Mouse (Mus musculus): ENCODE measurements around the gene Add3. TPM values are rescaled to one million over a fixed set of nuclear protein-coding genes. Genes with fewer than 3 reads are reported as not detected.

Add3 gene
- polyA plus RNA-seq, 1 experiment from 2014 or later: 85.5 TPM

DNA sequence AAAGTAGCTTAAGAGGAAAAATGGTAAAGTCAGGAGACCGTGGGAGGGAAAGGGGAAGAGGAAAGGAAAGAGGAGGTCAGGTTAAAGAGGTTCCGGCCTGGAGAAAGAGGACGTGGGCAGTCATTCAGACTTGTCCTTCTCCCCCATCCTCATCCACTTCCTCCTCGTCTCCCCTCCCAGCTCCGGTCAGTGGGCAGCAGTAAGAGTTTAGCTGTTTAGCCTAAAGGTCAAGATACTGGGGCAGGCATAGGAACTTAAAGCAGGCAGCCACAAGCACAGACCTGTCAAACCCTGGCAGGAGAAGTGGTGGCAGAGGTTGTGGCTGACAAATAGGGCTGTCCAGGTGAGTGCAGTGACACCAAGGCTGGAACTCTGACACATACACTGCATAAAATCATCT is 30.4 kb downstream of the Add3 start:
- H3K4me1 ChIP-seq (ENCODE audit: control insufficient read depth, insufficient read depth, low read length): peaks cover 11% of the 10 kb centered on the region; the same call in 1 of the 2 replicates
- WGBS: 64% methylated on average over 5 of the region's 5 CpGs
- no peak overlapping the region for H3K4me2 ChIP-seq (replicated peaks; ENCODE audit: low read depth, low read length)
- no peak overlapping the region for H3K4me3 ChIP-seq (ENCODE audit: low read depth, low read length)
- H3K27me3 ChIP-seq (ENCODE audit: control insufficient read depth, insufficient read depth, low read length): no peaks in the 10 kb centered on the region
- no peaks in the 10 kb centered on the region for H3K36me3 ChIP-seq (ENCODE audit: control insufficient read depth, insufficient read depth, low read length)
- ATAC-seq (ENCODE audit: insufficient number of reproducible peaks, insufficient read depth, low FRiP score, low read depth): no peak
- H3K27ac ChIP-seq (ENCODE audit: low read length): no peak overlapping the region
- no peak overlapping the region for H3K9ac ChIP-seq (replicated peaks; ENCODE audit: low read depth, low read length)
- no peaks in the 10 kb centered on the region for H3K9me3 ChIP-seq (ENCODE audit: control insufficient read depth, low read depth, low read length)

DNA sequence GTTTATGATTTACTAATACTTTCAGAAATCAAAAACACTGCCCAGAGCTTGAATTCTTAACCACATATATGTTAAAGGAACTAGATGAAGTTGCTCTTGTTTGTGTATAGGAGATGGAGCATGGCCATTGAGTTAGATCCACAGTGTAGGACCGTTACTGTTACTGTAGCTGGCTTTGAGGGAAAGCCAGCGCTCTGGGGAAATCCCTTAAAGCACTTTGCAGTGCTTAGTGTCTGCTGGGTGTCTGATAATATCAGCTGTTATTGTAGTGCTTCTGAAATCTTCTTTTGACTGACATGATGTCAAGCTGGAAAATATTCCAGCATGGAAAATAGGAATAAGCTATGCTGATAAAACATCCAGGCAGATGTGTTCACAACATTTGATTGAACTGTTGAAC is 33.8 kb downstream of the Add3 start:
- peaks cover 11% of the 10 kb centered on the region; the same call in 1 of the 2 replicates for H3K4me1 ChIP-seq (ENCODE audit: control insufficient read depth, insufficient read depth, low read length)
- H3K9me3 ChIP-seq (ENCODE audit: control insufficient read depth, low read depth, low read length): no peaks in the 10 kb centered on the region
- H3K27me3 ChIP-seq (ENCODE audit: control insufficient read depth, insufficient read depth, low read length): no peaks in the 10 kb centered on the region
- H3K36me3 ChIP-seq (ENCODE audit: control insufficient read depth, insufficient read depth, low read length): no peaks in the 10 kb centered on the region
- ATAC-seq (ENCODE audit: insufficient number of reproducible peaks, insufficient read depth, low FRiP score, low read depth): no peak
- H3K4me2 ChIP-seq (replicated peaks; ENCODE audit: low read depth, low read length): no peak overlapping the region
- 83% methylated on average over 2 of the region's 2 CpGs for WGBS
- H3K9ac ChIP-seq (replicated peaks; ENCODE audit: low read depth, low read length): no peak overlapping the region
- no peak overlapping the region for H3K27ac ChIP-seq (ENCODE audit: low read length)
- H3K4me3 ChIP-seq (ENCODE audit: low read depth, low read length): no peak overlapping the region

DNA sequence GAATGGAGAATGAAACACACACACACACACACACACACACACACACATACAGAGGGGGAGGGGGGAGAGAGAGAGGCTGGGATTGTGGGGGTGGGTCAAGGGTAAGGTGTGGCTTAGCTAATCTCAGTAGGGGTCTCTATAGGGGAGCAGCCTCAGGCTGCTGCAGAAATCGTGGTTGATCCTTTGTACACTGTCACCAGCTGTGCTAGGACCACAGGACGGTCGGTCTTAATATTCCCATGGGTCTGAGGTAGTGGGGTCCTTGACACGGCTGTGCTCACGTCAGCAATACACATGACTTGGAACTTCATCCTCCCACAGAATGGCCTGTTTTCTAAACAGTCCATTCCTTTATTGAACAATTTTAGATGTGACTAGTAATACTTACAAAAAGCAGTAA is 35.3 kb downstream of the Add3 start:
- ATAC-seq (ENCODE audit: insufficient number of reproducible peaks, insufficient read depth, low FRiP score, low read depth): no peak
- H3K4me3 ChIP-seq (ENCODE audit: low read depth, low read length): no peak overlapping the region
- H3K27ac ChIP-seq (ENCODE audit: low read length): no peak overlapping the region
- H3K4me1 ChIP-seq (ENCODE audit: control insufficient read depth, insufficient read depth, low read length): peaks cover 12% of the 10 kb centered on the region; the same call in 1 of the 2 replicates
- H3K36me3 ChIP-seq (ENCODE audit: control insufficient read depth, insufficient read depth, low read length): no peaks in the 10 kb centered on the region
- no peaks in the 10 kb centered on the region for H3K27me3 ChIP-seq (ENCODE audit: control insufficient read depth, insufficient read depth, low read length)
- WGBS: 76% methylated on average over 5 of the region's 5 CpGs
- H3K9me3 ChIP-seq (ENCODE audit: control insufficient read depth, low read depth, low read length): no peaks in the 10 kb centered on the region
- H3K9ac ChIP-seq (replicated peaks; ENCODE audit: low read depth, low read length): no peak overlapping the region
- H3K4me2 ChIP-seq (replicated peaks; ENCODE audit: low read depth, low read length): no peak overlapping the region

DNA sequence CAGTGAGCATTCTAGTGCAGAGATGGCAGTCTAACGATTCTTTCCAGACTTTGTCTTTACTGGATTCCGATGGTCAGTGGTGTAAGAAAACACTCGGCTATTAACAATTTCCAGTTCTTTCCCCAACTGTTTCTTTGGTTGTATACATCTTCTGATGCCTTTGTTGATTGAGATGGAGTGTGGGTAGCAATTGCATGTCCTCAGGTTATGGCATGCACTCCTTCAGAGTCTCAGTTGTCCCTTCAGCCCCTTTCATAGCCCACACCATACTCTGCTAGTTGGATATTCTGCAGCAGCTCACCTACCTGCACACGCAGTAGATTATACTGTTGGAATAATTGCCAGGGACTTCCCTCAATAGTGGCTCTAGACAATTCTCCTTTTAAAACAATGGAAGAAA is 36.3 kb downstream of the Add3 start:
- H3K27me3 ChIP-seq (ENCODE audit: control insufficient read depth, insufficient read depth, low read length): no peaks in the 10 kb centered on the region
- no peak overlapping the region for H3K4me3 ChIP-seq (ENCODE audit: low read depth, low read length)
- H3K4me1 ChIP-seq (ENCODE audit: control insufficient read depth, insufficient read depth, low read length): peaks cover 15% of the 10 kb centered on the region
- H3K27ac ChIP-seq (ENCODE audit: low read length): no peak overlapping the region
- WGBS: 85% methylated on average over 4 of the region's 4 CpGs
- no peak overlapping the region for H3K4me2 ChIP-seq (replicated peaks; ENCODE audit: low read depth, low read length)
- H3K9me3 ChIP-seq (ENCODE audit: control insufficient read depth, low read depth, low read length): no peaks in the 10 kb centered on the region
- ATAC-seq (ENCODE audit: insufficient number of reproducible peaks, insufficient read depth, low FRiP score, low read depth): no peak
- H3K36me3 ChIP-seq (ENCODE audit: control insufficient read depth, insufficient read depth, low read length): no peaks in the 10 kb centered on the region
- H3K9ac ChIP-seq (replicated peaks; ENCODE audit: low read depth, low read length): no peak overlapping the region

DNA sequence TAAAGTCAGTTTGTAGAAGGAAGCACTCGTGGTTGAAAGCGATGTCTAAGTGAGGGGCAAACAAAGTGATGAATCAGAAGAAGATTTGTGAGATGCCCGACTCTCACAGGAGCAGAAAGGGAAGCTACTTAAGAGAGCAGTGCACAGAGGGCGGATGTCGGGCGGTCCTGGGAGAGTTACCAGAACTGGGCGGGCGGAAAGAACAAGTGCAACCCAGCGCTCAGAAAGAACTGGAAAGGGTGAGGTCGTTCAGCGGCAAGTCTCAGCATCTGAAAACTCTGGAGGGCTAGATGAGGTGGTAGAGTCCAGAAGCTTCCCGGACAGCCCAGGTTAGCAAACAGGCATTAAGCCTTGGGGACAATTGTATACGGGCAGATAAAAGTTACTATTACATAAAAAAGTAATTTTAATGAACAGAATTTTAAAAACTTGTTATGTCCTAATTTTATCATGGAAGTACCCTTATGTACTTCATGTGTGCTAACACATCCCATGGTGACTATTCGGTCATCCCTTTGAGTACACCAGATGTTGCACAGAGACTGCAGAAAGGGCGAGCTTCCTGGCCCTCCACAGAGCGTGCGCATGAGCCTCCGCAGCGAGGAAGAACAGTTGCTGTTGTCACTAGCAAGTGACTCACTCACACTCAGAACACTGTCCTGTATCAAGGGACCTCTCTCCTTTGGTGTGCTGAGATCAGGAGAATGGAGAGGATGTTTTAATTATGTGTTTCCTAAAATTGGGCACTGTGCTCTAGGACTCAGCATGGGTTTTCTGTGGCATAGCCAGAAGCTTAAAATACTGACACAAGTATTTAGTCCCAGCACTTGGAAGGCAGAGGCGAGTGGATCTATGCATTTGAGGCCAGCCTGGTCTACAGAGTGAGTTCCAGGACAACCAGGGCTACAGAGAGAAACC is 38.6 kb downstream of the Add3 start:
- no peak overlapping the region for H3K4me3 ChIP-seq (ENCODE audit: low read depth, low read length)
- no peak overlapping the region for H3K4me2 ChIP-seq (replicated peaks; ENCODE audit: low read depth, low read length)
- 90% methylated on average over 20 of the region's 20 CpGs for WGBS
- peaks cover 23% of the 10 kb centered on the region for H3K4me1 ChIP-seq (ENCODE audit: control insufficient read depth, insufficient read depth, low read length)
- H3K27ac ChIP-seq (ENCODE audit: low read length): no peak overlapping the region
- no peak for ATAC-seq (ENCODE audit: insufficient number of reproducible peaks, insufficient read depth, low FRiP score, low read depth)
- H3K27me3 ChIP-seq (ENCODE audit: control insufficient read depth, insufficient read depth, low read length): no peaks in the 10 kb centered on the region
- no peaks in the 10 kb centered on the region for H3K36me3 ChIP-seq (ENCODE audit: control insufficient read depth, insufficient read depth, low read length)
- no peak overlapping the region for H3K9ac ChIP-seq (replicated peaks; ENCODE audit: low read depth, low read length)
- H3K9me3 ChIP-seq (ENCODE audit: control insufficient read depth, low read depth, low read length): no peaks in the 10 kb centered on the region

DNA sequence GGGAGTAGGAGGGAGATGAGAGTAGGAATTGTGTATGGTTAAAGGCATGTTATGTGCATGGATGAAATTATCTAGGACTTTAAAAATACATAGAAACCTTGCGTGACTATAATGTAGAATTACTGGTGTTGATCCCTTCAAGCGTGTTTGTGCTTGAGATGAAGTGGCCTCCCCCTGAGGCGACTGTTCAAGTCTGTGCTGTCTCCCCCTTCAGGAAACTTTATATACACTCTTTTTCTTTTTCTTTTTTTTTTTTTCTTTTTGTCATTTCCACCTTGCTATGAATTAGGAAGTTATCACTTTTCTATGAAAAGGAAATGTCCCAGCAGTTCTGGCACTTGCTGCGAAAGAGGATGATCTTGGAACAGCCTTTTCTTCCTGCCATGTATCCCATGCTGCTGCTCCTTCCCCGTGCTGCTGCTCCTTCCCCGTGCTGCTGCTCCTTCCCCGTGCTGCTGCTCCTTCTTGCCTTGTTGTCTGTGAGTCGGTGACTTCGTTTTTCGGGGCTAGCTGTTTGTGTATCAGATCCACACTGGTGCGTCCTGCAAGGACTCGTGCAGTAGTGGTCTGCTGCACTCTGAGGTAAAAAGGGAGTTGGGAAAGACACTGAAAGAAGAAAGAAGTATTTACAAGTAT is 40.0 kb downstream of the Add3 start:
- Histone ChIP-seq H3K27ac (ENCODE audit: low read length) (peak overlapping the region; percentile 74; the same call in 1 of the 2 replicates), H3K4me3 (ENCODE audit: low read depth, low read length) (no peak overlapping the region), H3K4me2 (replicated peaks; ENCODE audit: low read depth, low read length) (no peak overlapping the region), H3K4me1 (ENCODE audit: control insufficient read depth, insufficient read depth, low read length) (peaks cover 34% of the 10 kb centered on the region), H3K9ac (replicated peaks; ENCODE audit: low read depth, low read length) (no peak overlapping the region), H3K9me3 (ENCODE audit: control insufficient read depth, low read depth, low read length) (no peaks in the 10 kb centered on the region), H3K36me3 (ENCODE audit: control insufficient read depth, insufficient read depth, low read length) (no peaks in the 10 kb centered on the region), H3K27me3 (ENCODE audit: control insufficient read depth, insufficient read depth, low read length) (no peaks in the 10 kb centered on the region)
- 79% methylated on average over 12 of the region's 12 CpGs for WGBS
- no peak for ATAC-seq (ENCODE audit: insufficient number of reproducible peaks, insufficient read depth, low FRiP score, low read depth)

DNA sequence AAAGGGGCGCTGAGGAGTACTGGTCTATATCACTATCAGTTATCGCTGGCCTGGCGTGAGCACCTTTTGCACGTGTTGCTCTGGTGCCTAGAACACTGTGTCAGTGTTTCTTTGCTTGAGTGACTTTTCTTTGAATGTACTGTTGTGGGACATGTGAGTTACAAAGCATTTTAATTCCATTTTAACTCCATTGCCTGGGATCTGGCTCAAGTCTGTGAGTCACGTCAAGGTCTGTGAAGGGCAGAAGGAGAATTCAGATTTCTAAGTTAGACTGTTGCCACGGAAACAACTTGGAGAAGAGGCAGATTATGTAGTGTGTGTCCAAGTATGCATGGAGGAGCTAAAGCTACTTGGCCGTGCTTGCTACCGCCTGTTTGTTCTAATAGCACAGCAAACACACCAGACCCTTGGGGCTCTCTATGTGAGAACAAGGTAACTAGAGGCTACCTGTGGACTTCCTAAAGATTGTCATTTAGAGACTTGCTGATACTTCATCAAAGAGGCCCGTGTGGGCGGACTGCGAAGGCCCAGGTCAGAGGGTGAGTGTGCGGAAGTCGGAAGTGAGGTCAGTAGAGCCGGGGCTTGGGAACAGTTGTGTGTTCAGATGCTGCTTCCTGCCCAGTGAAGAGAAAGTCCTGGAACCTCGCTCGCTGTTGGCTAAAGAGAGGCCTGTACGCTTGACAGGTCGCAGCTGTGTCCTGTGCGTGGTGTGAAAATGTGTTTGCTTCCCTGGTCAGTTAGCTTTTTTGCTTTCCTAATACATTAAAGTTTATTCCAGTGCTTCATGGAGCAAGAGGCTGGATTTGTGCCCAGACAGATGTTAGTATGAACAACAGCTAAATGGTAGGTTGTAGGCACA is 41.0 kb downstream of the Add3 start:
- no peak overlapping the region for H3K9ac ChIP-seq (replicated peaks; ENCODE audit: low read depth, low read length)
- H3K4me2 ChIP-seq (replicated peaks; ENCODE audit: low read depth, low read length): no peak overlapping the region
- peaks cover 39% of the 10 kb centered on the region for H3K4me1 ChIP-seq (ENCODE audit: control insufficient read depth, insufficient read depth, low read length)
- H3K9me3 ChIP-seq (ENCODE audit: control insufficient read depth, low read depth, low read length): no peaks in the 10 kb centered on the region
- no peaks in the 10 kb centered on the region for H3K36me3 ChIP-seq (ENCODE audit: control insufficient read depth, insufficient read depth, low read length)
- ATAC-seq (ENCODE audit: insufficient number of reproducible peaks, insufficient read depth, low FRiP score, low read depth): peak; percentile 17; the same call in 1 of the 2 replicates
- no peak overlapping the region for H3K4me3 ChIP-seq (ENCODE audit: low read depth, low read length)
- no peaks in the 10 kb centered on the region for H3K27me3 ChIP-seq (ENCODE audit: control insufficient read depth, insufficient read depth, low read length)
- peak overlapping the region; percentile 74 for H3K27ac ChIP-seq (ENCODE audit: low read length)
- WGBS: 59% methylated on average over 19 of the region's 19 CpGs

DNA sequence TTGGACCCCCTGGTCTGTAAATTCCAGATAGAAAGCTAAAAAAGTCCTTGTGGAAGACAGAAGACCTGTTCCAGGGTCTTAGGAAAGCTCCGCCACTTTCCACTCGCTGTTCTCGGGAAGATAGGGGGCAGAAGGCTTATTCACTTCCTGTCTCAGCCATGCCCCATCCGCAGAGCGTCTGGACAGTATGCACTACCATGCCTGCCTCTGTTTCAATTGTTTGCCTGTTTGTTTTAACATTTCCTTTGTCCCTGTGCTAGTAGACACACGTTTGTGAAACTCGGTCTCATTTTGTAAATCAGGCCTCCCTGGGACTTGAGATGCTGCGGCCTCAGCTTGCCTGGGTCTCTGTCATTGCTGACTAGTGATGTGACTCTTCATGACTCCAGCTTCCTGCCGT is 43.4 kb downstream of the Add3 start:
- Histone ChIP-seq H3K4me1 (ENCODE audit: control insufficient read depth, insufficient read depth, low read length) (peaks cover 52% of the 10 kb centered on the region), H3K36me3 (ENCODE audit: control insufficient read depth, insufficient read depth, low read length) (no peaks in the 10 kb centered on the region), H3K9ac (replicated peaks; ENCODE audit: low read depth, low read length) (no peak overlapping the region), H3K4me2 (replicated peaks; ENCODE audit: low read depth, low read length) (no peak overlapping the region), H3K4me3 (ENCODE audit: low read depth, low read length) (no peak overlapping the region), H3K27me3 (ENCODE audit: control insufficient read depth, insufficient read depth, low read length) (no peaks in the 10 kb centered on the region), H3K27ac (ENCODE audit: low read length) (peak overlapping the region; percentile 6; the same call in 1 of the 2 replicates), H3K9me3 (ENCODE audit: control insufficient read depth, low read depth, low read length) (no peaks in the 10 kb centered on the region)
- ATAC-seq (ENCODE audit: insufficient number of reproducible peaks, insufficient read depth, low FRiP score, low read depth): no peak
- WGBS: 44% methylated on average over 9 of the region's 9 CpGs
